In genomic region chr11:69933066-69933465, GRCm38 (mm10) we compare ENCODE assay signal across 22 mouse cellular contexts. TPM values are rescaled to one million over a fixed set of nuclear protein-coding genes. Genes with fewer than 3 reads are reported as not detected.
A peak's percentile ranks its signal among the peaks of the same experiment; 100 is the strongest.
DNase-seq lines count a peak whose midpoint lies in the region; ATAC-seq and TF ChIP-seq lines count a peak whose summit lies in the region.
"Had no signal": no experiment of that assay in that cellular context is flagged by ENCODE, and none has a peak within 500 bp of the region (broad histone marks: within the 10 kb centered on the region; RNA-seq: fewer than 3 reads in every experiment).

No protein-coding gene starts in this region.

- WGBS in midbrain, embryonic 11.5 days = 75% methylated on average over 4 of the region's 4 CpGs
- 75% methylated on average over 4 of the region's 4 CpGs for WGBS in midbrain, postnatal 0 days

- no peak overlapping the region for H3K9ac ChIP-seq in midbrain, embryonic 11.5 days (ENCODE audit: low read length)
- H3K9ac ChIP-seq in midbrain, postnatal 0 days (replicated peaks; ENCODE audit: low read length, poor library complexity, severe bottlenecking) = no peak overlapping the region

- ATAC-seq in midbrain, embryonic 11.5 days (ENCODE audit: low FRiP score) = no peak
- ATAC-seq in midbrain, postnatal 0 days (ENCODE audit: low FRiP score) = no peak
- ATAC-seq: activated CD4-positive, CD25-positive, alpha-beta regulatory T cell, adult 4 months; CD4-positive, CD25-positive, alpha-beta regulatory T cell, adult 4 months; Patski had no signal

- H3K36me3 ChIP-seq in midbrain, embryonic 11.5 days (ENCODE audit: control insufficient read depth, insufficient read depth, low read length) = no peaks in the 10 kb centered on the region
- H3K36me3 ChIP-seq in midbrain, postnatal 0 days (ENCODE audit: insufficient read depth, low read length) = no peaks in the 10 kb centered on the region
- H3K36me3 ChIP-seq: G1E had no signal

- H3K27ac ChIP-seq in midbrain, embryonic 11.5 days (ENCODE audit: low read depth, low read length) = no peak overlapping the region
- no peak overlapping the region for H3K27ac ChIP-seq in midbrain, postnatal 0 days (ENCODE audit: low read depth, low read length)

- no peak overlapping the region for H3K4me2 ChIP-seq in midbrain, embryonic 11.5 days
- H3K4me2 ChIP-seq in midbrain, postnatal 0 days (ENCODE audit: low read depth, low read length, poor library complexity, severe bottlenecking) = no peak overlapping the region

- peak; percentile 15 for DNase-seq in cerebellum, adult 9-10 months
- no peak for DNase-seq in cerebellum, adult 8-10 months
- peak; percentile 83 for DNase-seq in midbrain, embryonic 11.5 days (ENCODE audit: low spot score, missing footprints)
- no peak for DNase-seq in midbrain, postnatal 0 days (ENCODE audit: low spot score)
- DNase-seq in 416B (ENCODE audit: low read depth) = peak; percentile 63
- no peak for DNase-seq in lung, postnatal 36 days
- DNase-seq: adrenal gland, adult 2 months; adrenal gland, adult 8-10 months; adrenal gland, postnatal 10 days; adrenal gland, postnatal 14 days; adrenal gland, postnatal 25 days; adrenal gland, postnatal 36 days; B cell, adult 2 months; cerebellum, adult 11 months; cerebellum, adult 11-12 months; cerebellum, adult 18-20 months; cerebellum, adult 2 months had no signal

- H3K9me3 ChIP-seq in midbrain, embryonic 11.5 days (ENCODE audit: control insufficient read depth, low read length) = no peaks in the 10 kb centered on the region
- no peaks in the 10 kb centered on the region for H3K9me3 ChIP-seq in midbrain, postnatal 0 days (ENCODE audit: low read length)

- H3K4me1 ChIP-seq in midbrain, embryonic 11.5 days (ENCODE audit: control insufficient read depth, insufficient read depth, low read length) = peaks cover 10% of the 10 kb centered on the region
- H3K4me1 ChIP-seq in midbrain, postnatal 0 days (ENCODE audit: insufficient read depth, low read length) = no peaks in the 10 kb centered on the region

- H3K27me3 ChIP-seq in midbrain, embryonic 11.5 days (ENCODE audit: control insufficient read depth, insufficient read depth, low read length) = peaks cover 33% of the 10 kb centered on the region
- no peaks in the 10 kb centered on the region; the same call in 1 of the 2 replicates for H3K27me3 ChIP-seq in midbrain, postnatal 0 days (ENCODE audit: insufficient read depth, low read length)

- H3K4me3 ChIP-seq in midbrain, embryonic 11.5 days (ENCODE audit: low read depth, low read length) = no peak overlapping the region
- H3K4me3 ChIP-seq in midbrain, postnatal 0 days (ENCODE audit: low read depth, low read length) = no peak overlapping the region

- TF ChIP-seq CTCF in midbrain, postnatal 0 days (IDR thresholded peaks at IDR 0.05) = no peak

RNA-seq across cellular contexts. Expression of gene Ybx2, which starts 2.5 kb away (rescaled TPM):
- polyA plus RNA-seq in midbrain, embryonic 11.5 days (2014; fragmentation: Nextera tagmentation; extraction: Ambion mirVana) = 3.2 and 5.1 TPM in 2 replicates
- total RNA-seq in midbrain, postnatal 0 days (2014; rRNA removed) = 5.0 and 8.4 TPM in 2 replicates
- polyA plus RNA-seq in midbrain, postnatal 0 days (2015; fragmentation: Nextera tagmentation; extraction: Ambion mirVana) = 3.4 and 4.2 TPM in 2 replicates
- polyA plus RNA-seq: activated CD4-positive, CD25-positive, alpha-beta regulatory T cell, adult 4 months; CD4-positive, CD25-positive, alpha-beta regulatory T cell, adult 4 months; G1E had no signal

RNA-seq across cellular contexts. Expression of gene Eif5a, which starts 11.3 kb away (rescaled TPM):
- polyA plus RNA-seq in midbrain, embryonic 11.5 days (2014; fragmentation: Nextera tagmentation; extraction: Ambion mirVana) = 1,778 and 1,800 TPM in 2 replicates
- total RNA-seq in midbrain, postnatal 0 days (2014; rRNA removed) = 452 and 486 TPM in 2 replicates
- 1,054 and 1,096 TPM in 2 replicates for polyA plus RNA-seq in midbrain, postnatal 0 days (2015; fragmentation: Nextera tagmentation; extraction: Ambion mirVana)

RNA-seq across cellular contexts. Expression of gene Slc2a4, which starts 14.9 kb away (rescaled TPM):
- polyA plus RNA-seq in midbrain, embryonic 11.5 days (2014; fragmentation: Nextera tagmentation; extraction: Ambion mirVana) = 6.3 and 7.8 TPM in 2 replicates
- total RNA-seq in midbrain, postnatal 0 days (2014; rRNA removed) = 8.8 and 9.0 TPM in 2 replicates
- polyA plus RNA-seq in midbrain, postnatal 0 days (2015; fragmentation: Nextera tagmentation; extraction: Ambion mirVana) = 3.4 and 4.0 TPM in 2 replicates
- polyA plus RNA-seq: activated CD4-positive, CD25-positive, alpha-beta regulatory T cell, adult 4 months; CD4-positive, CD25-positive, alpha-beta regulatory T cell, adult 4 months had no signal

RNA-seq across cellular contexts. Expression of gene Gps2, which starts 19.4 kb away (rescaled TPM):
- polyA plus RNA-seq in midbrain, embryonic 11.5 days (2014; fragmentation: Nextera tagmentation; extraction: Ambion mirVana) = 92.2 and 95.8 TPM in 2 replicates
- total RNA-seq in midbrain, postnatal 0 days (2014; rRNA removed) = 45.8 and 47.6 TPM in 2 replicates
- 60.3 and 64.3 TPM in 2 replicates for polyA plus RNA-seq in midbrain, postnatal 0 days (2015; fragmentation: Nextera tagmentation; extraction: Ambion mirVana)

RNA-seq across cellular contexts. Expression of gene Cldn7, which starts 31.5 kb away (rescaled TPM):
- 2.3 and 2.7 TPM in 2 replicates for polyA plus RNA-seq in midbrain, embryonic 11.5 days (2014; fragmentation: Nextera tagmentation; extraction: Ambion mirVana)
- not detected in 2 replicates for total RNA-seq in midbrain, postnatal 0 days (2014; rRNA removed)
- polyA plus RNA-seq in midbrain, postnatal 0 days (2015; fragmentation: Nextera tagmentation; extraction: Ambion mirVana) = 0.57 TPM in 1 of 2 replicates, not detected in the other
- total RNA-seq: CH12.LX, G1E had no signal
- polyA plus RNA-seq: activated CD4-positive, CD25-positive, alpha-beta regulatory T cell, adult 4 months; CD4-positive, CD25-positive, alpha-beta regulatory T cell, adult 4 months; G1E; Patski had no signal

Comparison
In these comparisons a context has a peak if more than half of its experiments do, and no peak if none do; other contexts are left out.
1. DNase-seq: peak in cerebellum, adult 9-10 months (single experiment), midbrain, embryonic 11.5 days (single experiment) and 416B (single experiment); none in cerebellum, adult 8-10 months (single experiment), midbrain, postnatal 0 days (single experiment) and lung, postnatal 36 days (single experiment).